Mouse (Mus musculus) G1E (cell line): ENCODE measurements around the gene Glg1. TPM values are rescaled to one million over a fixed set of nuclear protein-coding genes. Genes with fewer than 3 reads are reported as not detected.
"Not testable (repeated sequence)": the region's sequence is repeated elsewhere in the genome, so short reads cannot be mapped to it uniquely, and the experiment has no call there.

ENCODE experiments used
- ATAC-seq: 2 replicates; pipeline ENCODE4 v1.8.0; 2016; ENCODE audit warnings: mild to moderate bottlenecking; ENCODE audit not compliant: insufficient number of reproducible peaks, poor library complexity, low FRiP score, severe bottlenecking; ENCODE audit errors: extremely low read depth
- DNase-seq: peaks from one replicate; pipeline ENCODE4 v3.0.0; 2012; ENCODE audit warnings: low spot score
- H3K27me3 ChIP-seq: 2 replicates; pipeline ENCODE4 v1.6.1; 2012; ENCODE audit warnings: mild to moderate bottlenecking, low read length, inconsistent platforms; ENCODE audit not compliant: insufficient read depth
- H3K36me3 ChIP-seq: replicated peaks from 2 replicates; pipeline ENCODE3; 2012; ENCODE audit warnings: mild to moderate bottlenecking, inconsistent platforms
- H3K4me1 ChIP-seq: 2 replicates; pipeline ENCODE4 v1.6.1; 2012; ENCODE audit warnings: low read depth, low read length, inconsistent platforms, mixed read lengths; ENCODE audit not compliant: insufficient read depth
- H3K4me3 ChIP-seq: 2 replicates; pipeline ENCODE4 v1.5.1; 2012; ENCODE audit warnings: low read depth, mild to moderate bottlenecking, inconsistent platforms, low read length, moderate library complexity, mixed read lengths
- H3K9me3 ChIP-seq: replicated peaks from 2 replicates; pipeline ENCODE4 v1.6.1; 2012; ENCODE audit warnings: inconsistent platforms
- CTCF ChIP-seq: IDR thresholded peaks from 2 replicates; pipeline ENCODE4 v1.5.1; 2012; ENCODE audit warnings: low read depth, low read length, inconsistent platforms, mixed read lengths
- GATA1 ChIP-seq: IDR thresholded peaks from 2 replicates; pipeline ENCODE4 v1.6.1; 2012; ENCODE audit warnings: borderline replicate concordance, low read length, inconsistent platforms, mixed read lengths
- GATA2 ChIP-seq: IDR thresholded peaks from 2 replicates; pipeline ENCODE4 v1.6.1; 2012; ENCODE audit warnings: low read depth, low read length, inconsistent platforms, borderline replicate concordance
- POLR2AphosphoS5 ChIP-seq: IDR thresholded peaks from 2 replicates; pipeline ENCODE4 v1.6.1; 2012; ENCODE audit warnings: low read depth, low read length, inconsistent platforms; ENCODE audit not compliant: insufficient replicate concordance
- TAL1 ChIP-seq: conservative IDR thresholded peaks from 2 replicates; pipeline ENCODE4 v1.6.1; 2012; ENCODE audit warnings: low read depth, low read length, inconsistent platforms, mixed read lengths
- polyA plus RNA-seq: library from polyadenylated mRNA; stranded (reverse); fragments of >175 nt; gene quantifications from 2 replicates; pipeline ENCODE4 v1.2.3, GENCODE M21; 2012
- total RNA-seq, 2 experiments: library from RNA; stranded (forward) in 1 of 2; stranded (reverse) in 1 of 2; fragments of 200-1000 nt in 1 of 2; fragments of >200 nt in 1 of 2; fragmentation: Nextera tagmentation in 1 of 2; gene quantifications; 2 replicates each; pipeline ENCODE4 v1.2.3; 2014 to 2017

Gene Glg1
- total RNA-seq (2014; fragmentation: Nextera tagmentation) (71.0 and 71.8 TPM in 2 replicates), total RNA-seq (2017) (15.5 and 22.7 TPM in 2 replicates), polyA plus RNA-seq (10.8 and 12.7 TPM in 2 replicates)

- Histone ChIP-seq H3K4me1 (peaks cover 53% of the 10 kb centered on the region), H3K4me3 (peak within 1 kb of the TSS; percentile 97), H3K9me3 (no peaks in the 10 kb centered on the region), H3K36me3 (peaks cover 4% of the 10 kb centered on the region), H3K27me3 (peaks cover 4% of the 10 kb centered on the region; the same call in 1 of the 2 replicates)
- TF ChIP-seq CTCF, result no peak
- no peak for TF ChIP-seq GATA1
- no peak for TF ChIP-seq GATA2
- TF ChIP-seq POLR2AphosphoS5, result no peak
- no peak for TF ChIP-seq TAL1
- ATAC-seq, result peak; percentile 37; the same call in 1 of the 2 replicates
- DNase-seq, result peak; percentile 87
These were observed at the start of gene Glg1 for GRCm38 (mm10) chr8:111258631-111259407. TSS of gene Glg1 (minus strand) at chr8:111259216.

- TF ChIP-seq POLR2AphosphoS5 (no peak), TAL1 (no peak), CTCF (no peak), GATA2 (no peak), GATA1 (no peak)
- DNase-seq (no peak), ATAC-seq (no peak)
- Histone ChIP-seq H3K36me3 (no peaks in the 10 kb centered on the region), H3K27me3 (no peaks in the 10 kb centered on the region), H3K4me1 (peaks cover 4% of the 10 kb centered on the region), H3K4me3 (no peak overlapping the region), H3K9me3 (no peaks in the 10 kb centered on the region)
These were observed 46.2 kb upstream of the Glg1 start for GRCm38 (mm10) chr8:111305031-111305730.

- no peak overlapping the region for H3K4me3 ChIP-seq
- ATAC-seq (no peak), DNase-seq (no peak)
- no peaks in the 10 kb centered on the region for H3K36me3 ChIP-seq
- peaks cover 4% of the 10 kb centered on the region for H3K4me1 ChIP-seq
- no peaks in the 10 kb centered on the region for H3K9me3 ChIP-seq
- no peaks in the 10 kb centered on the region for H3K27me3 ChIP-seq
- TF ChIP-seq TAL1 (no peak), GATA2 (no peak), CTCF (no peak), POLR2AphosphoS5 (no peak)
These were observed 45.3 kb upstream of the Glg1 start for GRCm38 (mm10) chr8:111304359-111304758.

- not testable (repeated sequence) for DNase-seq, H3K36me3 ChIP-seq, H3K4me3 ChIP-seq, H3K4me1 ChIP-seq, H3K9me3 ChIP-seq, ATAC-seq, H3K27me3 ChIP-seq
These were observed 44.2 kb upstream of the Glg1 start for GRCm38 (mm10) chr8:111303076-111303803.

- no peak for ATAC-seq
- peak; percentile 46 for TF ChIP-seq CTCF
- no peak for TF ChIP-seq TAL1
- Histone ChIP-seq H3K36me3 (peaks cover 16% of the 10 kb centered on the region), H3K4me1 (peaks cover 18% of the 10 kb centered on the region), H3K9me3 (no peaks in the 10 kb centered on the region), H3K27me3 (no peaks in the 10 kb centered on the region), H3K4me3 (peak overlapping the region; percentile 91)
- no peak for DNase-seq
These were observed 41.9 kb upstream of the Glg1 start for GRCm38 (mm10) chr8:111300597-111301546.
